Mouse (Mus musculus): ENCODE results near the gene Hras. TPM values are rescaled to one million over a fixed set of nuclear protein-coding genes. Genes with fewer than 3 reads are reported as not detected.

Hras gene
- total and polyA plus RNA-seq, 3 experiments, result 149 to 183 TPM; not detected in 1

DNA sequence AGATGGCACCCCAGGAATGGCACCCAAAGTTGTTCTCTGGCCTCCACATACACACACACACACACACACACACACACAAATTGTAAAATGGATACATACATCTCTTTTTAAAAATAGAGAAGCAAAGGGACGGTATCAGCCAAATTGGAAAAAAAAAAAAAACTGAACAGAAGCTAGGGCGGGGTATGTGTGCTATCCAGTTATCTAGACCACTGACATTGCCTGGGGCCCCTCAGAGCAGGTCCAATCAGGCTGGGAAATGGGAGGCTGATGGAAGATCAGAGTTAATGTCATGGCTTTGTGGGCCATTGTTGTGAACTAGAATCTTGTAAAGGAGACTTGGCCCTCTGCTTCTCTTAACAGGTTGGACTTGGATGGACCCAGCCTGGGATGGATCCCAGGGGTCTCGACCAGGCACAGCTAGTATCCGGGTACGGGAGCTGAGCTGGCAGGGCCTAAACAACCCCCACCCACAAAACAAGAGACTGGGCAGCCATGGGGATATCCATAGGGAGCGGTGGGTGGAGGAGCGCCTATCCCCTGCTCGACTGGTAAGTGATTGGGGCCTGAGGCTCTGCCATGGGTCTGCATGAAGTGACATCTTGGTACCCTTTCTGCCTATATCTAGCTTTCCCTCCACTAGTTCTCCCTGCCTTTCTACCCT lies 2.9 kb upstream of the Hras start:
- no peak overlapping the region for H3K4me3 ChIP-seq (ENCODE audit: control insufficient read depth in 1 of 2, insufficient read depth in 1 of 2, low read depth in 2 of 2, low read length in 2 of 2)
- peaks cover 12% of the 10 kb centered on the region for H3K79me2 ChIP-seq (ENCODE audit: control insufficient read depth, insufficient read depth, low read length, poor library complexity)
- peak; percentile 74 for DNase-seq (ENCODE audit: low read depth, low spot score)
- no peaks in the 10 kb centered on the region for H3K27me3 ChIP-seq (ENCODE audit: control insufficient read depth in 1 of 2, insufficient read depth in 2 of 2, low read length in 2 of 2)
- H3K9ac ChIP-seq (ENCODE audit: control insufficient read depth, low read depth, low read length, poor library complexity, severe bottlenecking), result no peak overlapping the region
- peaks cover 0 to 18% of the 10 kb centered on the region in 2 experiments; a peak in 3 of 4 replicates for H3K36me3 ChIP-seq (ENCODE audit: control insufficient read depth in 1 of 2, insufficient read depth in 2 of 2, low read length in 2 of 2)
- H3K27ac ChIP-seq (ENCODE audit: control insufficient read depth, low read depth, low read length), result peak overlapping the region; percentile 36
- H3K9me3 ChIP-seq (replicated peaks; ENCODE audit: insufficient read depth, low read length), result no peaks in the 10 kb centered on the region
- TF ChIP-seq HCFC1 (IDR thresholded peaks at IDR 0.05; ENCODE audit: low read depth, low read length), result no peak
- TF ChIP-seq ZNF384 (IDR thresholded peaks at IDR 0.05; ENCODE audit: low read depth, low read length), result peak; percentile 95
- TF ChIP-seq NELFE (IDR thresholded peaks at IDR 0.05; ENCODE audit: low read depth, low read length), result no peak
- TF ChIP-seq USF1 (IDR thresholded peaks at IDR 0.05; ENCODE audit: low read depth, low read length), result no peak
- no peak for TF ChIP-seq SIN3A (IDR thresholded peaks at IDR 0.05; ENCODE audit: low read length)
- no peak for TF ChIP-seq MAZ (IDR thresholded peaks at IDR 0.05; ENCODE audit: low read depth, low read length)
- no peak for TF ChIP-seq MAX (IDR thresholded peaks at IDR 0.05; ENCODE audit: low read length)
- TF ChIP-seq MAFK (IDR thresholded peaks at IDR 0.05; ENCODE audit: borderline replicate concordance, low read depth, low read length), result no peak
- no peak for TF ChIP-seq JUND (IDR thresholded peaks at IDR 0.05; ENCODE audit: low read depth, low read length)
- TF ChIP-seq RAD21 (IDR thresholded peaks at IDR 0.05; ENCODE audit: low read depth, low read length), result no peak
- peak in 1 of 2 experiments; percentile 38; a peak in 1 of 4 replicates for TF ChIP-seq EP300 (IDR thresholded peaks at IDR 0.05; ENCODE audit: low read depth in 1 of 2, low read length in 2 of 2)
- no peak for TF ChIP-seq POLR2AphosphoS2 (IDR thresholded peaks at IDR 0.05; ENCODE audit: low read length)
- TF ChIP-seq ZC3H11A (IDR thresholded peaks at IDR 0.05; ENCODE audit: low read depth, low read length), result no peak
- no peak for TF ChIP-seq CHD1 (IDR thresholded peaks at IDR 0.05; ENCODE audit: low read depth, low read length)
- TF ChIP-seq TCF12 (IDR thresholded peaks at IDR 0.05; ENCODE audit: low read depth, low read length), result no peak
- TF ChIP-seq UBTF (IDR thresholded peaks at IDR 0.05; ENCODE audit: borderline replicate concordance, insufficient read depth, low read depth, low read length), result no peak
- TF ChIP-seq GABPA (IDR thresholded peaks at IDR 0.05; ENCODE audit: low read depth, low read length), result no peak
- TF ChIP-seq MEF2A (IDR thresholded peaks at IDR 0.05; ENCODE audit: extremely low read depth, insufficient replicate concordance, low read depth, low read length, poor library complexity, severe bottlenecking), result no peak
- no peak for TF ChIP-seq TAL1 (IDR thresholded peaks at IDR 0.05; ENCODE audit: low read length)
- no peak for TF ChIP-seq POLR2A (IDR thresholded peaks at IDR 0.05; ENCODE audit: control insufficient read depth in 1 of 2, insufficient read depth in 1 of 2, low read depth in 1 of 2, low read length in 2 of 2, poor library complexity in 1 of 2)
- TF ChIP-seq GATA1 (IDR thresholded peaks at IDR 0.05; ENCODE audit: low read depth, low read length), result peak; percentile 58
- no peak for TF ChIP-seq ETS1 (IDR thresholded peaks at IDR 0.05; ENCODE audit: low read depth, low read length)
- peaks cover 6 to 29% of the 10 kb centered on the region in 2 experiments; a peak in 3 of 4 replicates for H3K4me1 ChIP-seq (ENCODE audit: control insufficient read depth in 1 of 2, insufficient read depth in 2 of 2, low read length in 2 of 2)

Data from MEL (cell line).